Mouse (Mus musculus) lung, postnatal 0 days (tissue): ENCODE results near the gene Ctss.

ENCODE experiments used
- CTCF ChIP-seq: IDR thresholded peaks from 2 replicates; pipeline ENCODE4 v1.5.1; 2016; ENCODE audit warnings: antibody characterized with exemption, mild to moderate bottlenecking
- EP300 ChIP-seq: IDR thresholded peaks from 2 replicates; pipeline ENCODE4 v1.6.1; 2016; ENCODE audit warnings: antibody characterized with exemption, mild to moderate bottlenecking, control low read depth

GRCm38 (mm10) chr3:95518891-95519290 is 7.7 kb upstream of the Ctss start:
- TF ChIP-seq CTCF (no peak), EP300 (no peak)
